Mouse (Mus musculus): Measurements from ENCODE around the gene Gprc5d.

- TF ChIP-seq CTCF (IDR thresholded peaks at IDR 0.05; ENCODE audit: low read depth) (no peak), EP300 (IDR thresholded peaks at IDR 0.05; ENCODE audit: low read depth) (no peak)
Observed at GRCm38 (mm10) chr6:135089786-135090185, 28.3 kb downstream of the Gprc5d start.

Measured in liver, postnatal 0 days (tissue).